Mouse (Mus musculus) embryonic facial prominence, embryonic 12.5 days (tissue): ENCODE measurements around the gene Svopl. TPM values are rescaled to one million over a fixed set of nuclear protein-coding genes. Genes with fewer than 3 reads are reported as not detected.

Experiments used
- ATAC-seq: fragments of 200-750 bp; cut with Nextera tagmentation; 2 replicates; pipeline ENCODE4 v1.8.0; 2017; ENCODE audit not compliant: insufficient number of reproducible peaks, insufficient read depth, low FRiP score, low TSS enrichment
- H3K27ac ChIP-seq: fragments of 300-500 bp; sonication (generic); 2 replicates; pipeline ENCODE4 v1.5.1; 2016; ENCODE audit warnings: mild to moderate bottlenecking
- H3K27me3 ChIP-seq: fragments of 300-500 bp; sonication (generic); 2 replicates; pipeline ENCODE4 v1.6.1; 2016; ENCODE audit warnings: mild to moderate bottlenecking, moderate library complexity
- H3K36me3 ChIP-seq: fragments of 300-500 bp; sonication (generic); 2 replicates; pipeline ENCODE4 v1.6.1; 2016; ENCODE audit warnings: mild to moderate bottlenecking
- H3K4me1 ChIP-seq: fragments of 300-500 bp; sonication (generic); 2 replicates; pipeline ENCODE4 v1.6.1; 2016
- H3K4me2 ChIP-seq: fragments of 300-500 bp; sonication (generic); replicated peaks from 2 replicates; pipeline ENCODE4 v1.6.1; 2016; ENCODE audit warnings: mild to moderate bottlenecking, moderate library complexity
- H3K4me3 ChIP-seq: fragments of 300-500 bp; sonication (generic); 2 replicates; pipeline ENCODE4 v1.5.1; 2016; ENCODE audit warnings: mild to moderate bottlenecking
- H3K9ac ChIP-seq: fragments of 300-500 bp; sonication (generic); 2 replicates; pipeline ENCODE4 v1.6.1; 2016; ENCODE audit warnings: mild to moderate bottlenecking, moderate library complexity
- H3K9me3 ChIP-seq: fragments of 300-500 bp; sonication (generic); 2 replicates; pipeline ENCODE4 v1.6.1; 2016; ENCODE audit warnings: mild to moderate bottlenecking, moderate library complexity
- WGBS: fragments of 180-500 bp; shearing (Covaris S2); methylation state at CpG from one replicate; pipeline ENCODE4 v1.1.7; 2016; 5-methylcytosine and 5-hydroxymethylcytosine counted together
- polyA plus RNA-seq: library from polyadenylated mRNA; unstranded; fragments of >200 nt; fragmentation: Nextera tagmentation; extraction: Ambion mirVana; gene quantifications from 2 replicates; pipeline ENCODE4 v1.2.1, GENCODE M21; 2016

The Svopl gene
- polyA plus RNA-seq, 1 experiment from 2014 or later, result 1.9 TPM

DNA sequence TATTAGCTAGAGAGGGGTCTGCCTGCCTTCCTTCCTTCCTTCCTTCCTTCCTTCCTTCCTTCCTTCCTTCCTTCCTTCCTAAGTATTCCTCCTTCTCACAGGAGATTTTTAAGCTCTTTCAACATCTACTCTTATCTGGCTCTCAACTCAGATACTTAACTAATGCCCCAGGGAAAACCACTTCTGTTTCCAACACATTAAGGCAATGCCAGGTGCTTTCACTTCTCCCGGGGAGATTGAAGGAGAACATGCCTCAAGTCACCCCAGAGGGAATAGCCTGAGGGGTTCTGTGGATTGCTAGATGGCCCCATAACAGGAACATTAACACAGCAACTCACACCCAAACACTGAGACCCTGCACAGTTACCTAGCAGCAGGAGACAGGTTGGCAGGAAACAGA lies 19.0 kb downstream of the Svopl start:
- 23% methylated on average over 1 of the region's 1 CpGs for WGBS
- Histone ChIP-seq H3K4me3 (no peak overlapping the region), H3K4me2 (no peak overlapping the region), H3K27me3 (no peaks in the 10 kb centered on the region), H3K36me3 (no peaks in the 10 kb centered on the region), H3K9me3 (no peaks in the 10 kb centered on the region), H3K9ac (no peak overlapping the region), H3K27ac (no peak overlapping the region), H3K4me1 (peaks cover 9% of the 10 kb centered on the region)
- no peak for ATAC-seq

DNA sequence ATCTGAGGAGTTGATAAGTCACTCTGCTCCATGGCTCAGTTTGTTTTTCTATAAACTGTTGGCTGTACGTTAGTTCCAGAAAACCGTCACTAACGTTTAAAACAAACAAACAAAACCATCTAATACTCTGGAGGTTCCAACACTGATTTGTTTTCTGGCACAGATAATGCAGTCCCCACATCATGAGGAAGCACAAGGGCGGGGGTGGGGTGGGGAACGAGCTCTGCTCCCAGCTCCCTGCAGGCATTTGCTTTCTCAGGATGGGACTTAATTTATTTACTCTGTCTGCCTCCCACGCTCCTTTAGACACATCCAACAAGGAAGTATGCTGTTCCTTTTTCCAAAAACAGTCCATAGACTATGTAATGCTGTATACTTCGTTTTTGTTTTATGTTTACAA lies 23.5 kb downstream of the Svopl start:
- Histone ChIP-seq H3K4me1 (no peaks in the 10 kb centered on the region), H3K4me2 (no peak overlapping the region), H3K27ac (no peak overlapping the region), H3K9ac (no peak overlapping the region), H3K27me3 (no peaks in the 10 kb centered on the region), H3K9me3 (no peaks in the 10 kb centered on the region), H3K4me3 (no peak overlapping the region), H3K36me3 (no peaks in the 10 kb centered on the region)
- ATAC-seq, result no peak
- 29% methylated on average over 7 of the region's 7 CpGs for WGBS

GRCm38 (mm10) chr6:38021406-38021805 lies 25.4 kb downstream of the Svopl start:
- H3K9me3 ChIP-seq, result no peaks in the 10 kb centered on the region
- ATAC-seq, result no peak
- no peak overlapping the region for H3K4me2 ChIP-seq
- no peaks in the 10 kb centered on the region for H3K4me1 ChIP-seq
- no peaks in the 10 kb centered on the region for H3K27me3 ChIP-seq
- H3K27ac ChIP-seq, result no peak overlapping the region
- WGBS, result 85% methylated on average over 7 of the region's 7 CpGs
- H3K4me3 ChIP-seq, result no peak overlapping the region
- H3K9ac ChIP-seq, result no peak overlapping the region
- no peaks in the 10 kb centered on the region for H3K36me3 ChIP-seq

DNA sequence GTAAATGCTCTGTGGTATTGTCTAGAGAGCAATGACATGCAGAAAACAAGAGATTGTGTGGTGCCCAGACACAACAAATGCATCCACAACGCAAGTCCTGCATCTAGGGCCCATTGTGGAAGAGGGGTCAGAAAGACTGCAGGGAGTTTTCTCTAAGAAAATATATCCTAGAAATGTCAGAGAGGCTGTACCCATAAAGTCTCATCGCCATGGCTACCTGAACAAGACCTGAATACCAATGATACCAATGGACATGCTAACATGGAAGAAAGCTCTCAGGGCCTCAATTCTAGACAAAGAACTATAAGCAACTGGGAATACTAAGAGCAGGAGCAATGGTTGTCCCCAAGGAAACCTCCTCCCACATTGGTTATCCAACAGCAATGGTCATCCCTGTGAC lies 34.0 kb downstream of the Svopl start:
- H3K4me3 ChIP-seq, result no peak overlapping the region
- no peak for ATAC-seq

GRCm38 (mm10) chr6:38007459-38007858 lies 39.3 kb downstream of the Svopl start:
- no peaks in the 10 kb centered on the region; the same call in 1 of the 2 replicates for H3K4me1 ChIP-seq
- ATAC-seq, result 0 out of 2 replicates have a peak, but pooled peaks have one; percentile 10
- H3K4me2 ChIP-seq, result no peak overlapping the region
- no peaks in the 10 kb centered on the region for H3K27me3 ChIP-seq
- H3K36me3 ChIP-seq, result no peaks in the 10 kb centered on the region
- no peak overlapping the region for H3K9ac ChIP-seq
- H3K27ac ChIP-seq, result no peak overlapping the region
- WGBS, result 7% methylated on average over 6 of the region's 6 CpGs
- no peak overlapping the region for H3K4me3 ChIP-seq
- no peaks in the 10 kb centered on the region for H3K9me3 ChIP-seq

More for the DNA sequence above, 34.0 kb downstream of the Svopl start:
- Histone ChIP-seq H3K36me3 (no peaks in the 10 kb centered on the region), H3K4me1 (no peaks in the 10 kb centered on the region; the same call in 1 of the 2 replicates), H3K9ac (no peak overlapping the region), H3K27ac (no peak overlapping the region), H3K9me3 (no peaks in the 10 kb centered on the region), H3K4me2 (no peak overlapping the region), H3K27me3 (no peaks in the 10 kb centered on the region)
- 88% methylated on average over 2 of the region's 2 CpGs for WGBS

DNA sequence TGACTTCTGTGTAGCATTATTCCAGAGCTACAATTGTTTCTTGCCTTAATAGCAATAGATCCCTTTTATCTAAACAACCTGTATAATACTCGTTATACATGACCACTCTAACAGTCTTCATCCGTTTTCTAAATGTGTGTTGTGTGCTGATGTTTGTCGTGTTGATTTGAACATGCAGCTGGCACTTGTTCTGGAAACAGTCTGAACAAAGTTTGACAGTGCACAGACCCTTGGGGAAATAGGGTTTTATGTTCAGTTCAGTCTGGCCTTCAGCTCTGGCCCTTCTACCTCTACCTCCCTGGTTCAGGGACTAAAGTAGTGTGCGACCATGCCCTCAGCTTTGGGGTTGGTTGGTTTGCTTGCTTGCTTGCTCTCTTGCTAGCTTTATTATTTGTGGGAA lies 79.4 kb downstream of the Svopl start:
- Histone ChIP-seq H3K4me1 (no peaks in the 10 kb centered on the region), H3K9ac (no peak overlapping the region), H3K9me3 (no peaks in the 10 kb centered on the region), H3K27ac (no peak overlapping the region), H3K4me3 (no peak overlapping the region), H3K4me2 (no peak overlapping the region), H3K27me3 (no peaks in the 10 kb centered on the region), H3K36me3 (peaks cover 51% of the 10 kb centered on the region)
- 79% methylated on average over 4 of the region's 4 CpGs for WGBS
- no peak for ATAC-seq

DNA sequence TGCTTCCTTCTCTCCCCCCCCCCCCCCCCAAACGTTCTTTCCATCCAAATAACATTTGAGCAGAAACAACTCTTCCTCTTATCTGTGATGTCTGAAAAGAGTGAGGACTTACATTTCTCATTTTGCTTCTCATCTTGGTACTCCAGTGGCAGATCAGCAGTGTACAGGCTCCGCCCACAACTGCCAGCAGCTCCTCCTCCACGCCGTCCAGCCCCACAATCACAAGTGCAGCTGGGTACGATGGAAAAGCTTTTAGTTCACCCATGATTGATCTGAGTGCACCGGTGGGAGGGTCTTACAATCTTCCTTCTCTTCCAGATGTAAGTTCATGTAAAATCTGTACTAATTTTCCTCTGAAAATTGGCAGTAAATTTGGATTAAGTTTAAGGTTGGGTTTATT lies 95.5 kb downstream of the Svopl start:
- Histone ChIP-seq H3K36me3 (peaks cover 45% of the 10 kb centered on the region), H3K9ac (no peak overlapping the region), H3K4me3 (no peak overlapping the region), H3K4me1 (no peaks in the 10 kb centered on the region), H3K27ac (no peak overlapping the region), H3K4me2 (no peak overlapping the region), H3K27me3 (no peaks in the 10 kb centered on the region), H3K9me3 (no peaks in the 10 kb centered on the region)
- WGBS, result 86% methylated on average over 6 of the region's 6 CpGs
- no peak for ATAC-seq

DNA sequence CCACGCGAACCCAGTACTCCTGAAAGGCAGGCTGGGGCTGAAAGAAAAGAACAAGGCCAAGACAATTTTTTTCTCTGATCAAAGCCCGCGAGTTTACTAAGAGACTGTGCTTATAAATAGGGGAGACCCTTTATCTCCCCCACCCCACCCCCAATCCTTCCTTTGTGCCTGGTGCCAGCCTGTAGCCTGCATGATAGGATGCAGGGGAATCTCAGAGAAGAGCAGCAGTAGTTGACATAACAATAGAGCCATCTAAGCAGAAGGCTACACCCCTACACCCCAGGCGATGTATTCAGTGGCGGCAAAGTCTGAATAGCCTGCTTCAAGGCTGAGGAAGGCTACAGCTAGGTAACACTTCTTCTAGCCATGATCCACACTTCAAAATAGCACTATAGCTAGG lies 110.3 kb downstream of the Svopl start:
- Histone ChIP-seq H3K4me1 (no peaks in the 10 kb centered on the region), H3K4me2 (no peak overlapping the region), H3K27me3 (no peaks in the 10 kb centered on the region), H3K9me3 (no peaks in the 10 kb centered on the region), H3K9ac (no peak overlapping the region), H3K4me3 (no peak overlapping the region), H3K27ac (no peak overlapping the region), H3K36me3 (peaks cover 27% of the 10 kb centered on the region)
- 44% methylated on average over 6 of the region's 6 CpGs for WGBS
- no peak for ATAC-seq

Other genes with a start within 250 kb of the Svopl start
- 28.0 and 29.1 TPM in 2 replicates for gene Trim24, start 176.2 kb downstream of the Svopl start, polyA plus RNA-seq
- gene Tmem213, start 62.3 kb upstream of the Svopl start, polyA plus RNA-seq, result 0.52 TPM in 1 of 2 replicates, not detected in the other
- gene Atp6v0a4, start 77.6 kb upstream of the Svopl start, polyA plus RNA-seq, result 0.22 and 0.36 TPM in 2 replicates
- gene D630045J12Rik, start 207.0 kb upstream of the Svopl start, polyA plus RNA-seq, result 8.7 and 9.7 TPM in 2 replicates